Mouse (Mus musculus) myocyte (in vitro differentiated cells): ENCODE measurements around the gene H2-K1. TPM values are rescaled to one million over a fixed set of nuclear protein-coding genes. Genes with fewer than 3 reads are reported as not detected.
A peak's percentile ranks its signal among the peaks of the same experiment; 100 is the strongest.
"Not testable (repeated sequence)": the region's sequence is repeated elsewhere in the genome, so short reads cannot be mapped to it uniquely, and the experiment has no call there.

Source experiments
- H3K27me3 ChIP-seq: one replicate; pipeline ENCODE4 v1.6.1; 2011; ENCODE audit not compliant: control insufficient read depth, insufficient read depth, insufficient read length
- H3K36me3 ChIP-seq: one replicate; pipeline ENCODE4 v1.6.1; 2011; ENCODE audit not compliant: control insufficient read depth, insufficient read depth
- H3K4me2 ChIP-seq: one replicate; pipeline ENCODE4 v1.6.1; 2011; ENCODE audit warnings: low read depth, control low read depth
- H3K4me3 ChIP-seq: one replicate; pipeline ENCODE4 v1.5.1; 2011; ENCODE audit warnings: mild to moderate bottlenecking, control low read depth, moderate library complexity
- H3K79me2 ChIP-seq: one replicate; pipeline ENCODE4 v1.6.1; 2011; ENCODE audit not compliant: control insufficient read depth, insufficient read depth
- H3ac ChIP-seq: one replicate; pipeline ENCODE4 v1.6.1; 2011; ENCODE audit not compliant: control insufficient read depth, insufficient read length
- CEBPB ChIP-seq: IDR thresholded peaks from 2 replicates; pipeline ENCODE4 v1.6.1; 2011; ENCODE audit warnings: mild to moderate bottlenecking, moderate library complexity; ENCODE audit not compliant: poor library complexity, insufficient read depth, severe bottlenecking
- E2F4 ChIP-seq: IDR thresholded peaks from one replicate; pipeline ENCODE4 v1.6.1; 2011; ENCODE audit warnings: mild to moderate bottlenecking, control low read depth, moderate library complexity; ENCODE audit not compliant: insufficient read depth
- MAX ChIP-seq: IDR thresholded peaks from one replicate; pipeline ENCODE4 v1.6.1; 2011; ENCODE audit warnings: low read depth, mild to moderate bottlenecking, control low read depth
- MYOD1 ChIP-seq, 3 experiments: IDR thresholded peaks; one replicate each; pipeline ENCODE4 v1.6.1; 2011; ENCODE audit warnings: control low read depth in 2 of 3, low read depth in 2 of 3, mild to moderate bottlenecking in 2 of 3, moderate library complexity in 1 of 3; ENCODE audit not compliant: insufficient read length in 2 of 3, control insufficient read depth in 1 of 3
- MYOG ChIP-seq, 3 experiments: IDR thresholded peaks; one replicate each; pipeline ENCODE4 v1.6.1; 2011; ENCODE audit warnings: control low read depth in 2 of 3, low read depth in 2 of 3, mild to moderate bottlenecking in 2 of 3; ENCODE audit not compliant: insufficient read length in 2 of 3, control insufficient read depth in 1 of 3, insufficient read depth in 1 of 3
- POLR2A ChIP-seq: IDR thresholded peaks from one replicate; pipeline ENCODE4 v1.6.1; 2011; ENCODE audit warnings: low read depth, mild to moderate bottlenecking, control low read depth, moderate library complexity; ENCODE audit not compliant: insufficient read length
- POLR2AphosphoS2 ChIP-seq: IDR thresholded peaks from one replicate; pipeline ENCODE4 v1.6.1; 2011; ENCODE audit warnings: low read depth, control low read depth; ENCODE audit not compliant: insufficient read length
- REST ChIP-seq: IDR thresholded peaks from one replicate; pipeline ENCODE4 v1.6.1; 2011; ENCODE audit warnings: mild to moderate bottlenecking, control low read depth, moderate library complexity; ENCODE audit not compliant: insufficient read depth, insufficient read length
- SRF ChIP-seq: IDR thresholded peaks from one replicate; pipeline ENCODE4 v1.6.1; 2011; ENCODE audit warnings: low read depth; ENCODE audit not compliant: control insufficient read depth, insufficient read length
- TCF12 ChIP-seq: IDR thresholded peaks from one replicate; pipeline ENCODE4 v1.6.1; 2011; ENCODE audit warnings: mild to moderate bottlenecking, control low read depth; ENCODE audit not compliant: poor library complexity, insufficient read depth, severe bottlenecking
- TCF3 ChIP-seq: IDR thresholded peaks from one replicate; pipeline ENCODE4 v1.6.1; 2011; ENCODE audit warnings: low read depth, control low read depth; ENCODE audit not compliant: insufficient read length
- USF1 ChIP-seq: IDR thresholded peaks from one replicate; pipeline ENCODE4 v1.6.1; 2011; ENCODE audit warnings: low read depth, mild to moderate bottlenecking, control low read depth, moderate library complexity
- polyA plus RNA-seq: library from polyadenylated mRNA; unstranded; fragments of >200 nt; fragmentation: generic; extraction: Trizol; gene quantifications from one replicate; pipeline ENCODE4 v1.2.1, GENCODE M21; 2012; ENCODE audit warnings: missing spikeins

The H2-K1 gene
- polyA plus RNA-seq, 1 experiment: 89.2 TPM

DNA sequence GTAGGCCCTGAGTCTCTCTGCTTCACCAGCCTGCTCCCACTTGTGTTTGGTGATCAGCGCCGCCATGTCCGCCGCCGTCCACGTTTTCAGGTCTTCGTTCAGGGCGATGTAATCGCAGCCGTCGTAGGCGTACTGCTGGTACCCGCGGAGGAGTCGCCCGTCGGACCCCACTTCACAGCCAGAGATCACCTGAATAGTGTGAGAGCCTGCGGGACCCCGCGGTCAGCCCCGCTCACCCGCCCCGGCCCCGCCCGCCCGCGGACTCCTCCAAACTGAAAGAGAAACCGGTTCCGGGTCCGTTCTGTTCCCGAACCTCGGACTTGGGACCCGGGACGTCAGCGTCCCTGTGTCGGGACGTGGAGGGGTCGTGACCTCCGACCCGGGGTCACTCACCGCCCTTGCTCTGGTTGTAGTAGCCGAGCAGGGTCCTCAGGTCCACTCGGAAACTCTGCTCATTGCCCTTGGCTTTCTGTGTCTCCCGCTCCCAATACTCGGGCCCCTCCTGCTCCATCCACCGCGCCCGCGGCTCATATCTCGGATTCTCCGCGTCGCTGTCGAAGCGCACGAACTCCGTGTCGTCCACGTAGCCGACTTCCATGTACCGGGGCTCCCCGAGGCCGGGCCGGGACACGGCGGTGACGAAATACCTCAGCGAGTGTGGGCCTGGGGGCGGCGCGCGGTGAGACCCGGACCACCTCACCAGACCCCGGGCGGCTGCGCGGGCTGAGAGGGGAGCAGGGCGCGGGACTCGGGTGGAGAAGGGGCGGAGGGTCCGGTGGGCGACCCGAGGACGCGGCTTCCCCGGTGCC, 602 bp downstream of the H2-K1 start:
- H3ac ChIP-seq: peak overlapping the region; percentile 46
- no peak overlapping the region for H3K4me3 ChIP-seq
- no peaks in the 10 kb centered on the region for H3K27me3 ChIP-seq
- no peak for TF ChIP-seq TCF3
- TF ChIP-seq MYOG (IDR thresholded peaks at IDR 0.05; ENCODE audit: control insufficient read depth in 1 of 3, insufficient read depth in 1 of 3, insufficient read length in 2 of 3, low read depth in 2 of 3): no peak
- no peak for TF ChIP-seq USF1
- TF ChIP-seq CEBPB: no peak
- no peak for TF ChIP-seq POLR2A
- TF ChIP-seq SRF: no peak
- TF ChIP-seq POLR2AphosphoS2: no peak
- no peak for TF ChIP-seq E2F4
- no peak for TF ChIP-seq REST
- H3K36me3 ChIP-seq: no peaks in the 10 kb centered on the region
- H3K79me2 ChIP-seq: no peaks in the 10 kb centered on the region
- H3K4me2 ChIP-seq: no peak overlapping the region

DNA sequence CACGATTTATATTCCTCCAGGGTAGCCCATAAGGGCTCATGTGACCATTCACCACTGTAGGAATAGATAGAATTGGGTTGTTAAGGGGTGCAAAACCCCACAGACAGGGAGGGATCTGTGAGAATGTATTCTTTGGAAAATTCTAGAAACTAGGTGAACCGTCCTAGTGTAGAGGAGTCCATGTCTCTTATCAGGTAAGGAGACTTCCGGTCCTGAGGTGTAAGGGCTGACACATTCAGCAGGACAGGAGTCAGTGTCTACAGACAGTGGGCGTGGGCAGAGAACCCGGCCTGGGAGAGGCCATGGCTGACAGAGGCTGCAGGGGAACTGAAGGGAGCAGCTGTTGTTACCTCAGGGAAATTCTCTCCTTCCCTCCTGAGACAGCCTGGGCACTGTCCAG, 1.4 kb downstream of the H2-K1 start:
- not testable (repeated sequence) for H3K79me2 ChIP-seq, H3K36me3 ChIP-seq, H3K4me3 ChIP-seq, H3ac ChIP-seq, H3K4me2 ChIP-seq, H3K27me3 ChIP-seq

DNA sequence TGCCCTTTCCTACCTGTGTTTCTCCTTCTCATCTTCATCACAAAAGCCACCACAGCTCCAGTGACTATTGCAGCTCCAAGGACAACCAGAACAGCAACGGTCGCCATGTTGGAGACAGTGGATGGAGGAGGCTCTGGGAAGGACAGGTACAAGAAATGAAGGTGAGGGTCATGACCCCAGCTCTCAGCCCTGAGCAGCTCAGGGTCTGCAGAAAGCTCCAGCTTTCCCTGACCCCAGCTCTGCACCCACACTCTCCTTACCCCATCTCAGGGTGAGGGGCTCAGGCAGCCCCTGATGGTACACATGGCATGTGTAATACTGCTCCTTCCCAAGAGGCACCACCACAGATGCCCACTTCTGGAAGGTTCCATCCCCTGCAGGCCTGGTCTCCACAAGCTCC, 3.1 kb downstream of the H2-K1 start:
- H3ac ChIP-seq, H3K4me3 ChIP-seq, H3K4me2 ChIP-seq, H3K27me3 ChIP-seq, H3K79me2 ChIP-seq, H3K36me3 ChIP-seq: not testable (repeated sequence)

DNA sequence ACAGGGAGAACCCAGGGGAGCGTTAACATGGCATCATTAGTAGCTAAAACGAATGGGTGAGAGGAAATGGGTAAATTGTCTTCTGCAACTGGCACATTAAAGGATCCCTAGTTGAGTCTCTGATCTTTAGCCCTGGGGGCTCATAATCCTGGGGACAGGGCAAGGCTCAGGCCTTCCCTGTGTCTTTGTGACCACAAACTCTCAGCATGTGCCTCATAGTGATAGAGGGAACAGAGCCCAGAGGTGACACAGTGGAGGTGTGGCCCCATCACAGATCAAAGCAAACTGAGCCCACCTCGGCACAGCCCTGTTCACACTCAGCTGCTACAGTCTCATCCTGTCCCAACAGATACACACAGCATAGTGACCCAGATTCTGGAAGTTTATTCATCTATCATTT, 4.5 kb downstream of the H2-K1 start:
- TF ChIP-seq USF1: no peak
- no peak for TF ChIP-seq MAX
- no peak for TF ChIP-seq SRF
- no peak for TF ChIP-seq E2F4
- TF ChIP-seq POLR2AphosphoS2: no peak
- TF ChIP-seq TCF3: no peak
- H3K27me3 ChIP-seq: no peaks in the 10 kb centered on the region

DNA sequence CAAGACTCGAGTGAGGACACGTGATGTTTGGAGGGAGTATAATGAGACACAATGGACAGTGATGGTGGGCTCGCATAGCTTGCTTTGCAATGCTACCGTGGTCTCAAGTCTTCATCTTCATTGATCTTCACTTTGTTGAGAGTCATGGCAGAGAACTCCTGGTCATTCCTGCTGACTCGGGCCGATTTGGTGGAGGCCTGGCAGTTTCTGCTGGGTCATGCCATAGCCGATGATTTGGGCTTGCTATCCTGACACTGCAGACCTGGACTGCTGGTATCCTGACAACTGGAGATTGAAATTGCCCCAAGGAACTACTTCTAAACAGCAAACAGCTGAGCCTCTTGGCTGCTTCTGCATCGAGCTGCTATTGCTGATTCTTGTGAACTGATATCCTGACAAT, 5.2 kb downstream of the H2-K1 start:
- Histone ChIP-seq H3ac (no peak overlapping the region), H3K27me3 (no peaks in the 10 kb centered on the region), H3K79me2 (no peaks in the 10 kb centered on the region), H3K4me2 (no peak overlapping the region), H3K36me3 (no peaks in the 10 kb centered on the region), H3K4me3 (no peak overlapping the region)
- no peak for TF ChIP-seq SRF
- TF ChIP-seq POLR2AphosphoS2: no peak
- no peak for TF ChIP-seq CEBPB
- TF ChIP-seq TCF3: no peak
- no peak for TF ChIP-seq MYOD1 (IDR thresholded peaks at IDR 0.05; ENCODE audit: control insufficient read depth in 1 of 3, insufficient read length in 2 of 3, low read depth in 2 of 3)
- TF ChIP-seq USF1: no peak
- TF ChIP-seq TCF12: no peak
- TF ChIP-seq E2F4: no peak

More for the DNA sequence above, 4.5 kb downstream of the H2-K1 start:
- Histone ChIP-seq H3K36me3 (no peaks in the 10 kb centered on the region), H3ac (no peak overlapping the region), H3K4me3 (no peak overlapping the region), H3K4me2 (no peak overlapping the region), H3K79me2 (no peaks in the 10 kb centered on the region)

DNA sequence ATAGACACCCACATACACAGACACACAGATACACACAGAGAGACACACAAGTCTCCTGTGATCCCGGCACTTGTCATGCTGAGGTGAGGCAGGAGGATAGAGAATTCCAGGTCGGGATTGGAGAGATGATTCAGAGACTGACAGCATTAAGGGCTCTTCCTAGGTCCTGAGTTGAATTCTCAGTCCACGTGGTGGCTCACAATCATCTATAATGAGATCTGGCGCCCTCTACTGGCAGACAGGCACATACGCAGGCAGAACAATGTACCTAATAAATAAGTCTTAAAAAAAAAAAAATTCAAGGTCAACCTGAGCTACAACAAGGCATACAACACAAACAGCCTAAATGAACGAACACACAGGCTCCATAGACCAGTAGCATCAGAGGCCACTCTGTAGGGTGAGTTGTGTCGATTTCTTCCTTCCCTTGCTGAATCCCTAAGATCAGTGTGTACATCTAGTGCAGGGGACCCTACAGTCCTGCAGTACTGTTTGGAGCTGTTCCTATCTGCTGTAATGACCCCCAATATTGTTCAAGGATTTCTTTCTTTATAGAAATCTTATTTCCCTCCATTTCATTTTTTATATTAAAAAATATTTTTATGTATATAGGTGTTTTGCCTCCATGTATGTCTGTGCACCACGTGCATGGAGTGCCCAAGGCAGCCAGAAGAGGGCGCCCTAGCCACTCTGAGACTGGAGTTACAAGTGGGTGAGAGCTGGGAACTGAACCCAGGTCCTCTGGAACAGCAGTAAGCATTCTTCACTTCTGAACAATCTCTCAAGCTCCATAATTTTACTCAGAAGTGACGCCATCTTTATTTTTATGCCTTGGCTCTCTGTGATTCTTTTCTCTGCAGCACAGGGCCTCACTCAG, 8.1 kb downstream of the H2-K1 start:
- TF ChIP-seq USF1 (peak; percentile 90), POLR2A (no peak)
- Histone ChIP-seq H3K79me2 (no peaks in the 10 kb centered on the region), H3K4me3 (no peak overlapping the region), H3K27me3 (peaks cover 8% of the 10 kb centered on the region), H3K36me3 (no peaks in the 10 kb centered on the region), H3K4me2 (no peak overlapping the region), H3ac (no peak overlapping the region)

DNA sequence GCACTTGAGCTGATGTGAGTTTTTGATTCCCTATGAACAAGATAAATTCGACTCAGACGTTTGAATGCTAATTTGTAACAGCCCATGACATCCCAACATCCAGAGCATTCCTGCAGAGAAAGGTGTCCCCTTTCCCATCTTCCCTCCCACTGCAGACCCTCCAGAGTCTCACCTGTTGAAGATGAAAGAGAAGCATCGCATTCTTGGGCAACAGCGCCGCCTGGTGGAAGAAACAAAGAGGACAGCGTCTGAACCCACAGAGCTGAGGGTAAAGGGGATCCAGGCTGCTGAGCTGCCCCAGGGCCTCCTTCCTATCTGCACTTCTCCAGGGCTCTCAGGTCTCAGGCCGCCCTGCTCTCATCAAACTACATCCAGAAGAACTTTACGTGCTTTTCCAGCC, 18.0 kb downstream of the H2-K1 start:
- H3ac ChIP-seq, H3K4me3 ChIP-seq, H3K36me3 ChIP-seq, H3K4me2 ChIP-seq, H3K79me2 ChIP-seq: not testable (repeated sequence)
- peaks cover 14% of the 10 kb centered on the region for H3K27me3 ChIP-seq

DNA sequence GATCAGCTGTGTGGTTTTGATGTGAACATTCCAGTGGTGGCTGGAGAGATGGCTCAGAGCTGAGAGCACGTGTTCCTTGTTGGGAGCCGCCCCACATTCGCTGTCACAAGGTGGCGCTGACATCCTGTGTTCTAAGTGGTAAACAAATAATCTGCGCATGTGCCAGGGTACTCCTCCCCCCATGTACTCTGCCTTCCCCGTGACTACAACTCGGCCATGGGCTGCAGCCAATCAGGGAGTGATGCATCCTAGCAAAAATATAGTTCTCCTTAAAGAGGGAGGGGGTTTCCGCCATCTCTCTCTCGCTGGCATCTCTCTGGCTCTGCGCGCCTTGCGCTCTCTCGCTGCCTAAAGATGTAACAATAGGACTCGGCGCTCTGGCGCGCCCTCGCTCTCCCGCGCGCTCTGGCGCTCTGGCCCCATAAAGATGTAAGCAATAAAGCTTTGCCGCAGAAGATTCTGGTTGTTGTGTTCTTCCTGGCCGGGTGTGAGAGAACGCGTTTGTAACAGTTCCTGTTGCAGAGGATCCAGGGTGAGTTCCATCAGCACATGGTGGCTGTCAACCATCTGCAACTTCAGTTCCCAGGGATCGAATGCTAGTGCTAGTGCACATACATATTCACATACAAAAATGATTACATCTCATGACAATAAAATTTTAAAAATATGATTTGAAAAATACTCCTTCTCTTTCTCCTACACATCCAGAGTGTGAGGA, 18.8 kb downstream of the H2-K1 start:
- H3ac ChIP-seq, H3K4me3 ChIP-seq, H3K4me2 ChIP-seq, H3K79me2 ChIP-seq, H3K36me3 ChIP-seq: not testable (repeated sequence)
- H3K27me3 ChIP-seq: peaks cover 14% of the 10 kb centered on the region
